Mouse (Mus musculus) urinary bladder, postnatal 14 days (tissue): Measurements from ENCODE around the gene Tob1.

Experiments used
- DNase-seq: peaks from one replicate; pipeline ENCODE4 v3.0.0; 2021; ENCODE audit warnings: low spot score

Tob1 gene

GRCm38 (mm10) chr11:94198405-94199146, 12.7 kb upstream of the Tob1 start:
- DNase-seq: no peak

- DNase-seq: no peak
Measured at GRCm38 (mm10) chr11:94199771-94200170, 11.5 kb upstream of the Tob1 start.

GRCm38 (mm10) chr11:94200422-94200821, 10.8 kb upstream of the Tob1 start:
- no peak for DNase-seq

- DNase-seq: no peak
Measured at GRCm38 (mm10) chr11:94202106-94202505, 9.1 kb upstream of the Tob1 start.

GRCm38 (mm10) chr11:94203066-94203465, 8.2 kb upstream of the Tob1 start:
- no peak for DNase-seq

GRCm38 (mm10) chr11:94206398-94207114, 4.7 kb upstream of the Tob1 start:
- no peak for DNase-seq

- no peak for DNase-seq
Measured at GRCm38 (mm10) chr11:94208811-94209675, 2.2 kb upstream of the Tob1 start.

- peak; percentile 36 for DNase-seq
Measured at GRCm38 (mm10) chr11:94209695-94210131, 1.5 kb upstream of the Tob1 start.

GRCm38 (mm10) chr11:94210191-94211086, 815 bp upstream of the Tob1 start:
- peak; percentile 92 for DNase-seq

GRCm38 (mm10) chr11:94211651-94212488, 616 bp downstream of the Tob1 start:
- DNase-seq: peak; percentile 70

GRCm38 (mm10) chr11:94212489-94212836, 1.2 kb downstream of the Tob1 start:
- no peak for DNase-seq

- no peak for DNase-seq
Measured at GRCm38 (mm10) chr11:94212997-94213396, 1.7 kb downstream of the Tob1 start.

GRCm38 (mm10) chr11:94213735-94214594, 2.7 kb downstream of the Tob1 start:
- no peak for DNase-seq

- DNase-seq: no peak
Measured at GRCm38 (mm10) chr11:94215581-94215980, 4.3 kb downstream of the Tob1 start.

- no peak for DNase-seq
Measured at GRCm38 (mm10) chr11:94216247-94216646, 5.0 kb downstream of the Tob1 start.

GRCm38 (mm10) chr11:94221257-94221656, 10.0 kb downstream of the Tob1 start:
- no peak for DNase-seq

GRCm38 (mm10) chr11:94223531-94223930, 12.3 kb downstream of the Tob1 start:
- DNase-seq: no peak

- peak; percentile 70 for DNase-seq
Measured at GRCm38 (mm10) chr11:94225985-94226384, 14.7 kb downstream of the Tob1 start.

- no peak for DNase-seq
Measured at GRCm38 (mm10) chr11:94228416-94228815, 17.2 kb downstream of the Tob1 start.
